Mouse (Mus musculus) ES-Bruce4 (cell line): Measurements from ENCODE around the gene Nusap1.

Source experiments
- CTCF ChIP-seq: IDR thresholded peaks from one replicate; pipeline ENCODE4 v1.8.1; 2011; ENCODE audit warnings: low read depth, low read length
- EP300 ChIP-seq: IDR thresholded peaks from 2 replicates; pipeline ENCODE4 v1.6.1; 2011; ENCODE audit warnings: low read depth, low read length; ENCODE audit not compliant: insufficient read depth
- POLR2A ChIP-seq: IDR thresholded peaks from one replicate; pipeline ENCODE4 v1.8.1; 2011; ENCODE audit warnings: low read length; ENCODE audit not compliant: insufficient read depth

DNA sequence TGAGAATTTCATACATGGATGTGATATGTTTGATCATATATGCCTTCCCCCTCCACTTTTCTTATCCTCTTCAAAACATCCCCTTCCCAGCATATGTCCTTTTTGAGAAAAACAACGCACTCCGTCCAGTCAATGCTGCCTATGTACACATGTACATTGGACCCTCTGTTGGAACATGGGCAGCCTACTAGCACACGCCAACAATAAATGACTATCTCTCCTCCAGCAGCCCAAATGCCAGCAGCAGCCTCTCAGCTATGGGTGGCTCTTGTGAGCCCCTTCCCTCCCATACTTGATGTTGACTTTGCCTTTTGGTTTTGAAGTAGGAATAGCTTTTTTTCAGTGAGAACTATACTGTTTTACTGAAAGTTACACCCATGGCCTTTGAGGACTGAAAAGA lies 36.5 kb upstream of the Nusap1 start:
- TF ChIP-seq CTCF (no peak), POLR2A (no peak), EP300 (no peak)
